Mouse (Mus musculus): ENCODE data around the gene Mthfr.
A peak's percentile ranks its signal among the peaks of the same experiment; 100 is the strongest.
"Not testable (repeated sequence)": the region's sequence is repeated elsewhere in the genome, so short reads cannot be mapped to it uniquely, and the experiment has no call there.

The Mthfr gene

DNA sequence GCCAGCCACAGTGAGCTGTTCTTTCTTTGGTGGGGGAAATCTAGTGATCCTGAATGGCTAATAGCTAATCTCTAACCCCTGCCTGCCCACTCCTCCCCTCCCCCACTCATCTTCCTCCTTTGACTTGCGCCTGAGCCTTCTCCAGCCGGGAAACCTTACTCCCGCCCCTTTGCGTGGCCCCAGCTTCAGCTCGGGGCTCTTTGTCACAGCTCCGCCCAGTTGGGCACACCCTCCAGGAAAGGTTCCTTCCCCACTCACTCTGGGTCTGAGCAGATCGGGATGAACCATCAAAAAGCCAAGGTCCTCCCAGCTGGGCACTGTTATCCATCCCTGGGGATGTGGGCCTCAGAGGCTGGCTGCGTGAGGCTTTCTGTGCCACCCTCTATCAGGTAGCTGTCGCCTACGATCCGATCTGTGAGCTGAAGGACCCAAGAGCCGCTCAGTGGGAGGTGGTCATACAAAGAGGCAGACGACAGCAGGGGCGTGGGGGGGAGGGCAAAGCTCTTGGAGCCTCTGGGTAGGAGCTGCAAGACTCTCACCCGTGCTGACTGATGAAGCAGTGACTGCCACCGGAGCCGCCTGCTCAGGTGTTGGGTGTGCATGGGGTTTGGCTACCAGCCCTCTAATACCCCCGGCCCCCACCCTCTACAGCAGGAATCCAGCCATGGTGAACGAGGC lies 2.2 kb downstream of the Mthfr start:
- DNase-seq, result peak; percentile 66

DNA sequence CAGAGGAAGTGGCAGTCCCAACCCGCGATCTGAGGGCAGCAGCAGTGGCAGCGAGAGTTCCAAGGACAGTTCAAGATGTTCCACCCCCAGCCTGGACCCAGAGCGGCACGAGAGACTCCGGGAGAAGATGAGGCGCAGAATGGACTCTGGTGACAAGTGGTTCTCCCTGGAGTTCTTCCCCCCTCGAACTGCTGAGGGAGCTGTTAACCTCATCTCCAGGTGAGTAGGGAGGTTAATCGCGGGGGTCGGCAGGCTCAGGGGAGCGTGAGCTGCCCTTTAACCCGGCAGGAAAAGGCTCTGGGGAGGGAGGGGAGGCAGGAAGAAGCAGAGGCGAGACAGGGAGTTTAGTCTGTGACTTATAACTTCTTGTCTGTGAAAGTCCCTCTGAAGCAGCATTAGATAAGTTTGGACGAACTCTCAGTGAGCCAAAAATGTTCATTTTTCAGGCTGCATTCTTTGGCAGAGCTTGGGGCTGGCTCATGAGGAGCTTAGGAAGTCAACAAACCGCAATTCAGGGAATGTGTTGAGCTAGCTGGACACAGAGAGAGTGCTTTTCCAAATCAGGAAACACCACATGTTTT lies 2.8 kb downstream of the Mthfr start:
- no peak for DNase-seq

GRCm38 (mm10) chr4:148043327-148043726 lies 4.5 kb downstream of the Mthfr start:
- DNase-seq, result not testable (repeated sequence)

DNA sequence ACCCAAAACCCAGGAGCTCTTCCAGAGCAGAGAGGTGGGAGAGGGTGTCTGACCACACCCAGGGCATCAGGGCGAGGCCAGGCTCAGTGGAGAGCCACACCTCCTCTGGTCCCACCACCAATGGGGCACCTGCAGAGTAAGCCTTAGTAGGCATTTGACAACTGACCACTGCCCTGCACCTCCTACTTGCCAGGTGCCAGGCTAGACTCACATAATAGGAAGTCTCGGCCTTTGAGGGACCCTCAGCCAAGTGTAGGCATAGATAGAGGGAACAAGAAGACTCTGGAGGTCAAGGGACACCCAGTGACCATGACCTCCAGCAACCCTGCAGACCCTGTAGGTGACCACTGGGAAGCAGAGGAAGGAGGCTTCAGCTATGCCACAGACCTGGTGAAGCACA lies 5.2 kb downstream of the Mthfr start:
- no peak for DNase-seq

DNA sequence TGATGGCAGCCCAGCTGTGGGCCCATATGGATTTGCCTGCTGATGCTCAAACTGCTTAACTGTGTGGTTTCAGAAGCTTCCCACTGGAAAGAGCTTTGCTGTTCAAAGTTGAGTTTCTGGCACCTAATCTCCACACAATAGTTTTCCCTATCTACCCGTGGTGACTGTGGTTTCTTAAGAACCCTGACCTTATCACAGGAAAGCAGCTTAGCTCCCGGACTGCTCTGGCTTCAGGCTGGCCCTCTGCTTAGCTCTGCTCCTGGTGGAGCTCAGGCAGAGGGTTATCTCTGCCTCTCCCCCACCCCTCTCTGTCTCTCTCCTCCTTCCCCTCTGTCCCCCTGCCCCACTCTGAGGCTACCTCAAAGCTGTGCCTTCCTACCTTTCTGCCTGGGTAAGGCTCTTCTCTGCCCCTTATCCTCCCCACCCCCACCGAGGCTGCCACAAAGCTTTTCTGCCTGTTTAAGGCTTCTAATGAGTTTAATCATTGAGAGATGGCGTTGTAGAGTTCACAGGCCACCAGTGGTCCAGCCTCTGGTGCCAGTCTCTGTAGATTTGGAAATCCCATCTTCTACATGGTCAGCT lies 7.7 kb downstream of the Mthfr start:
- no peak for DNase-seq

GRCm38 (mm10) chr4:148050396-148050914 lies 11.6 kb downstream of the Mthfr start:
- not testable (repeated sequence) for DNase-seq

DNA sequence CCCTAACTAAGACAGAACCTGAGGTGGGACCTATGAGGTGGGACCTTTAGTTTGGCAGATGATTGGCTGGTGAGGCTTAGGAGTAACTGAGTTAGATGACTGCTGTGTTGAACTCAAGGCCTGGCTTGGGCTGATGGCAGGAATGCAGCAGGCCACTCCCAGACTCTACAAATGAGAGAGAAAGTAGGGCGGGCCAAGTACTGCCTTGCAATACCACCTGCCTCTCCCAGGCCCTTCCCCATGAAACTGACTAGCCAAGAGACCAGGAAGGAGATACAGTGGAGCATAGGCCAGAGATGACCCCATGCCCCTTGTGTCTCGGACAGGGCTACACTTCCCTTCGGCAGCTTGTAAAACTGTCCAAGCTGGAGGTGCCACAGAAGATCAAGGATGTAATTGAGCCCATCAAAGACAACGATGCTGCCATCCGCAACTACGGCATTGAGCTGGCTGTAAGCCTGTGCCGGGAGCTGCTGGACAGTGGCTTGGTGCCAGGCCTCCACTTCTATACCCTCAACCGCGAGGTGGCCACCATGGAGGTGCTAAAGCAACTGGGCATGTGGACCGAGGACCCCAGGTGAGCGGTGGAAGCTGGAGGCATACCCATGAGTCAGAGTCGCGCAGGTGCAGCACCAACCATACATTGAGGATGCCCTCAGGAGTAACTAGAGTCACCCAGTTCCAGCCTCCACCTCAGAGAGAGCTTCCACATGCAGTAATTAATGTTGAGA lies 12.3 kb downstream of the Mthfr start:
- DNase-seq, result no peak

- no peak for DNase-seq
These were observed 13.0 kb downstream of the Mthfr start for GRCm38 (mm10) chr4:148051886-148052285.

DNA sequence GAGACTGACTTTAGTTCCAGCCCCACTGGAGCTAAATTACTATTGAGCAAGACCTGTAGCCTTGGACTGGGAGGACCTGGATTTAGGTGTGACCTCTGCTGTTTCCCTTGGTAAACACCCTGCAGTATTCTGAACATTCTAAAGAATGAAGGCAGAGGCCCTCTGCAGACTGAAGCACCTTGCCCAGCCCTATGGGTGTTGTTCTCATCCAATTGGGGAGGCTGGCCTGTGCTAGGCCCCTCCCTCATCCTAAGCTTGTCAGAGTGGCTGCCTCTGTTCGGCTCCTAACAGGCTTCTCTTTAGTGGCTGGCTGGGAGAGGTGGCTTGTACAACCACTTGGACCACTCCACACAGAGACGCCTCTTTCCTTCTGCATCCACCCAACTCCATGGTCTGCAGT lies 14.1 kb downstream of the Mthfr start:
- DNase-seq, result no peak

DNA sequence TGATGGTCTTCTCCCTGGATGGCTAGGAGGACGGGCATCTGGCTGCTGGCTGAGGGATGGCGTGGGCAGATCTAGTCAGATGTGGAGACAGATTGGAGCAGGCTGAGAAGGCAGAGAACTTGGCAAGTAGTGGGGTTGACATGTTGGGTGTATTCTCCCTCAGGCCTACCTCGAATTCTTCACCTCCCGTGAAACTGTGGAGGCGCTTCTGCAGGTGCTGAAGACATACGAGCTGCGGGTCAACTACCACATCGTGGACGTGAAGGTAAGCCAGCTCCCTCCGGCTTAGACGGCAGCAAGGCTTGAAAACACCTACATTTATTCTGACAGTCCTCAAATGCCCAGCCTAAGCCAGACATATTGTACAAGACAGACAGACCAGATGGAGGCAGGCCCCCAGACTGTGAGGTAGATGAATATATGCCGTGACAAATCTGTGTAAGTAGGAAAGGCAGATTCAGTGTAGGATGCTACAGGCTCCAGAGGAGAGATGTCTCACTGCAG lies 14.6 kb downstream of the Mthfr start:
- DNase-seq, result peak; percentile 85

- no peak for DNase-seq
These were observed 16.3 kb downstream of the Mthfr start for GRCm38 (mm10) chr4:148054961-148055695.

GRCm38 (mm10) chr4:148056246-148056645 lies 17.4 kb downstream of the Mthfr start:
- no peak for DNase-seq

DNA sequence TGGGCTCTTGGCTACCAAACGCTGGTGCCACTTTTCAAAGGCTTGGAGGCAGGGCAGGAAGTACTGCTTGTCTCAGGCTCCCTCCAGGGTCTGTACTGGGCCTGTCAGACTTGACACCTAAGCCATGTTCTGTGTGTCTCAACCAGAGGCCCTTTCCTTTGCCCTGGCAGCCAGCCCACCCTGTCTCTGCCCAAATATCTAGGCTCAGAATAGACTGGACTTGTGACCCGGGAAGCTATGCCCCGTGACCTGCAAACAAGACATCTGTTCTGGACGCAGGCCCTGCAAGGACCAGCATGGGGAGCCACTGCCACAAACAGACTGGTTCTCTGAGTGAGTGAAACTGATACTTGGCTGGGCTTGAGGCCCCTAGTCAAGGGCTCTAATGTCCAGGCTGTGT lies 17.9 kb downstream of the Mthfr start:
- no peak for DNase-seq

- DNase-seq, result no peak
These were observed 18.9 kb downstream of the Mthfr start for GRCm38 (mm10) chr4:148057661-148058209.

GRCm38 (mm10) chr4:148058218-148058819 lies 19.4 kb downstream of the Mthfr start:
- no peak for DNase-seq

- DNase-seq, result peak; percentile 80
These were observed 20.1 kb downstream of the Mthfr start for GRCm38 (mm10) chr4:148058993-148059392.

DNA sequence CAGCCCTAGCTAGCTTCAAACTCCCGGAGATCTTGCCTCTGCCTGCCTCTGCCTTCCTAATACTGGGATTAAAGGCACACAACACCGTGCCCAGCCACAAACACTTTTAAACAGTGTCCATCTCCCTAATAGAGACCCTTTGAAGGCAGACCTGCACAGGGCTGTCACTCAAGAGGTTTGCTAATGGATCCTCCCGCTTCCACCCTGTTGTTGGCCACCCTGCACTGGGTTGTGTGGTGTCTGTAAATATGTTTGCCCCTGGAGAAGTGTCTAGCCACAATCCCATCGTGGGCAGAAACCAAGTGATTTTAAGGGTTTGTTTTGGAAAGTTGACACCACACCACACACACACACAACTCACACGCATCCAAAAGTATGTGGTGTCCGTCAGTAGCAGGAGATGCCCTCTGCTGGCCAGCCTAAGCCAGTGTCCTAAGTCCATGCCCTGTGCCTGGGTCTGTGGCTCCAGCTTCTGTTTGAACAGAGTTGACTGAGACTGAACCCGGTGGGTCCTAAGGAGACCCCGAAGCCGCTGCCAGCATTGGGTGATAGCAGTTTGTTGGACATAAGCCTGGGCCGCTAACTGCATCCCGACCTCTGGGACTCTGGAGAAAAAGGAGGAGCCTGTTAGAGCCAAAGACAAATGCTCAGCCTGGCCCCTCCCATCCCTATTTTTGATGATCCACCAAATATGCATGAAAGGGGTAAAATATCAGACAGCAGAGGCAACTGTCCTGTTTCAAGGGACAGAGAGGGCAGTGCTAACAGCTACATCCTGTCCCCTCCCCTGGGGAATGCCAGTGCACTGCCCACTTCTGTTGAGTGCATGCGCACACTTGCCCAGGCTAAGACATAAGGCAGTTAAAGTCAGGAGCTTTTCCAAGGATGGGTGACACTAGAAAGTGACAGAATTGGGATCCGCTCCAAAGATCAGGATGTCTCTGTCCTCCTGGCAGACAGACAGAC lies 21.5 kb downstream of the Mthfr start:
- DNase-seq, result no peak

DNA sequence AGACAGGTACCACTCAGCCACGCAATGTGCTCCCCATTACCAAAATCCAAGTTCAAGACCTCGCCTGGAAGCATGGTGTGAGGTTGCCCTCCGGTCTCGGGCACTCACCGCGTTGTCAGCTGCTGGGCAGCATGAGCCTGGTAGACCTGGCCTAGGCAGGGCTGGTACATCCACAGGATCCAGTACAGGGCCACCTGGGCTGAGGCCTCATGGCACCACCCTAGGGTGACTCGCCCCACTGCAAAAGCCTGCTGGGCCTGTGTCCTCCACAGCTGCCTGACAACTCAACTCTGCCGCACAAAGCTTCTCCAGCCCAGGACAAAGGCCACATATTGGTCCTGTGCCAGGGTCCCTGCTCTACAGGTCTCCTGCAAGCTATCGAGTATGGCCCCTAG lies 22.2 kb downstream of the Mthfr start:
- no peak for DNase-seq

GRCm38 (mm10) chr4:148065702-148066400 lies 27.0 kb downstream of the Mthfr start:
- DNase-seq, result no peak

DNA sequence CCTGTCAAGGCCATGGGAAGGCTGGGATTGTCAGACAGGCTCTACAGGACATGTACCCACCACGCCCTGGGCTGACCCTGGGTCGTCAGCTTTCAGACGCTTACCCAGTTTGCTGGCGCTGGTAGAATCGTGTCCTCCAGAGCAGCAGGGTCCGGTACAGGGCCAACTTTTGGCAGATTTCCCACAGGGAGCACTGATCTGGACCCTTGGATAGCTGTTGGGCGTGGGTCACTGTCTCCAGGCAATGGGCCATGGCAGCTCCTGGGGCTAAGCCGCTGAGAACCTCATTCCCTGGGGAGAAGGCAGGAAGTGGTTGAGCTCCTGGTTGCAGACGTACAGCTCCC lies 27.5 kb downstream of the Mthfr start:
- no peak for DNase-seq

Measured in layer of hippocampus, adult 9-11 months (tissue).